Mouse (Mus musculus) embryonic fibroblast, embryonic 13.5 days (primary cell): ENCODE results near the gene Ndfip2. TPM values are rescaled to one million over a fixed set of nuclear protein-coding genes. Genes with fewer than 3 reads are reported as not detected.

Experiments
- H3K27ac ChIP-seq: 2 replicates; pipeline ENCODE4 v1.5.1; 2012; ENCODE audit warnings: low read length, control low read depth, inconsistent platforms; ENCODE audit not compliant: insufficient read depth
- H3K4me1 ChIP-seq: 2 replicates; pipeline ENCODE4 v1.6.1; 2011; ENCODE audit warnings: low read length; ENCODE audit not compliant: control insufficient read depth, insufficient read depth
- H3K4me3 ChIP-seq: 2 replicates; pipeline ENCODE4 v1.5.1; 2011; ENCODE audit warnings: mild to moderate bottlenecking, control low read depth, low read length; ENCODE audit not compliant: insufficient read depth
- CTCF ChIP-seq: IDR thresholded peaks from 2 replicates; pipeline ENCODE4 v1.5.1; 2011; ENCODE audit warnings: mild to moderate bottlenecking, control low read depth, low read length, moderate library complexity, borderline replicate concordance; ENCODE audit not compliant: insufficient read depth
- POLR2A ChIP-seq: IDR thresholded peaks from 2 replicates; pipeline ENCODE4 v1.6.1; 2011; ENCODE audit warnings: low read depth, mild to moderate bottlenecking, control low read depth, low read length, moderate library complexity
- polyA plus RNA-seq: library from polyadenylated mRNA; stranded (reverse); fragments of >200 nt; gene quantifications from 2 replicates; pipeline ENCODE4 v1.2.4, GENCODE M21; 2011; ENCODE audit warnings: low read depth; ENCODE audit not compliant: missing spikeins, insufficient read length

Ndfip2 gene
- polyA plus RNA-seq, 1 experiment = 44.0 TPM

DNA sequence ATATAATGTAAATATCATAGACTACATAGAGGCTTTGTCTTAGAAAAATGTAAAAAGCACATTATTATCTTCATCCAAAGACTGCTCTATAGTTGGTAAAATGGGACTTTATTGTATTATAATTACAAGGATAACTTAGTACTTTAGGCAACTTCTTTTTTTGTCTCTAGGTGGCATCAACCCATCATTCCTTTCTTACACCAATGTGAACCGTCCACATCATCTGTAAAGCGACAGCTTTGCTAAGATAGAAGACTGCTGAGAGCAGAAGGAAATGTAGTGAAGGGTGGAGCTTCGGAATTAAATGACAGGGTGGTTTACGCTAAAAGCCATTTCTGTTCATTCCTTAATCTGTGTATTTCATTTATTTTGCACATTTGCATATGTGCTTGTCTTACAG lies 49.3 kb downstream of the Ndfip2 start:
- H3K27ac ChIP-seq = no peak overlapping the region
- H3K4me3 ChIP-seq = no peak overlapping the region
- no peaks in the 10 kb centered on the region for H3K4me1 ChIP-seq
- no peak for TF ChIP-seq CTCF
- no peak for TF ChIP-seq POLR2A

DNA sequence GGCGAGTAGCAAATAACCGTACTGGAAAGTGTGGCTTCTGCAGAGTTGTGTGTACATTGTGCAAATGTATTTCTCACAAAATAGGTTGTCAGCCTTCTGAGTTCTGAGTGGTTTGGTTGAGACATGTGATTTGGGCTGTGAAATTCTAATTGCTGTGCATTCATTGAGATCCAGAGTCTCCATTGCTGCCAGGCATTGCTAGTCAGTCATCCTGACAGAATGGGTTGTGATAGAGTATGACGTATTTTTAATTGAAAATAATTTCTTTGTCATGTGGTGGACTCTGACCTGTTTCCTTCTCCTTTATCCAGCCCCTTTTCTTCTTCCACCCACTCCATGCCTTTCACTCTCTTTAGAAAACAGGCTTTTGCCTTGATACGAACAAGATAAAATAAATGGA lies 54.0 kb downstream of the Ndfip2 start:
- Histone ChIP-seq H3K4me3 (no peak overlapping the region), H3K4me1 (no peaks in the 10 kb centered on the region), H3K27ac (no peak overlapping the region)
- no peak for TF ChIP-seq POLR2A
- no peak for TF ChIP-seq CTCF

DNA sequence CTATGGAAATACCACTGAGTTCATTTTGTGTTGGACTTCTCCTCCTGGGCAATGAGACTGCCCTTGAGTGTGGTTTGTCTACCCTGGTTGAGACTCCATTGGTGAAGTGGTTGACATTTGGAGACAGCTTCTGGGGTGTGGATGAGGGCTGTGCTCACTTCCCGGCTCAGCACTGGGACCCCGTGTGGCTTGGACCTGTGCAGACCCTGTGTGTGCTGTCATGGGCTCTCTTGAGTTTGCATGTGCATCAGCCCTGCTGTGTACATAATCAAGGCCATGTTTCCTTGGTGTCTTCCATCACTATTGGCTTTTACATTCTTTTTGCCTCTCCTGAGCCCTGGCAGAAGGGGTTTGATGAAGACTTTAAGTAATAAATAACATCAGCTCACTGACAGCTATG lies 54.6 kb downstream of the Ndfip2 start:
- Histone ChIP-seq H3K4me1 (no peaks in the 10 kb centered on the region), H3K27ac (no peak overlapping the region), H3K4me3 (no peak overlapping the region)
- no peak for TF ChIP-seq CTCF

DNA sequence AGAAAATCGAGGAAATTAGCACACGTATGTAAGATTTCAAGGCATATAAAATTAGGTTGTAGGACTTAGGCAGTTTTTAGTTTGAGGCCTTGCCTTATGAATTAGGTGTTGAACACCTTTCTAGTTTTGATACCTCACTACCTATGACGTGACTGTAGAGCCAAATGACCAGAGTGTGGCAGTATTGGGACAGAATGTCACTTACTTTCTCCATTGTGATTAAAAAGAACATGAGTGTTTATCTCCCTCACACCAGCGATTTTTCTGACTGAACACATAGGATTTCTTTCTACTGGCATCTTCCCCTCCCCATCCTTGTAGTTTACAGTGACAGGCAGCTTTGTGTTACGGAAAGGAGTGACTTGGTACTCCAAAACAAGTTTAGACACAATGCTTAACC lies 55.5 kb downstream of the Ndfip2 start:
- TF ChIP-seq CTCF (no peak), POLR2A (no peak)
- no peak overlapping the region for H3K27ac ChIP-seq
- no peaks in the 10 kb centered on the region for H3K4me1 ChIP-seq
- H3K4me3 ChIP-seq = no peak overlapping the region

DNA sequence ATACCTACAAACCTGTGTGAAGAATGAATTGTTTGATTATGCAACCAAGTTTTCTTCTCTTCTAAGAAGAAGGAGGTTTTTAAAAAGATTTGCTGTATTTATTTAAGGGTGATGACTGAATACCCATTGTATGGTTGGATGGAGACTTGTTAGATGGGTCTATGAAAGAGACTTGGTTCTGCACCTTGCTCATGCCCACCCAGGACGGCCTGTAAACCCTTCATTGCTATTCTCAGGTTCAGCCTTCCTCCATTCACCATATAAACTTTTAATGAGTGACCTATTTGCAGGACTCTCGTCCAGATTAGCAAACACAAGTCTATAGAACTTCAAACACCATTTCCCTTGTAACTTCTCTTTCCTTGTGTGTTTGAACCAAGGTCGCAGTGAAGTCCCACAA lies 63.3 kb downstream of the Ndfip2 start:
- TF ChIP-seq CTCF (no peak), POLR2A (no peak)
- no peak overlapping the region for H3K4me3 ChIP-seq
- no peak overlapping the region for H3K27ac ChIP-seq
- no peaks in the 10 kb centered on the region for H3K4me1 ChIP-seq

DNA sequence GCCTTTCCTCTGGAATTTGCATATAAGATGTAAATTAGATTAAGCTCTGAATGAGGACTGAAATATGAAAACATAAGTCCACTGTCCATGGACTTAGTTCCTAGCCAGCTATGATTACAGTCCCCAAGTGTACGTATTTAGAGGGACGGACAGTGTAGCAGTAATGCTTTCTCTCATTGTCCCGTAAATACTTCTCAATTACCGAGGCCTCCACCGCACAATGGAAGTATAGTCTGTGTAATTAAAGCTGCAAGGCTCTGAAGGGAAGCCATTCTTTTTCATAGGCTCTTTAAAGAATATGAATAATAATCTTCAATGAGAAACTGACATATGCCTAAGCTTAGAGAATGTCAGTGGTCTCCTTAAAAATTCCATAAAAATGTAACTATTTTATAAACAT lies 64.5 kb downstream of the Ndfip2 start:
- H3K4me1 ChIP-seq = no peaks in the 10 kb centered on the region
- no peak overlapping the region for H3K4me3 ChIP-seq
- H3K27ac ChIP-seq = no peak overlapping the region
- TF ChIP-seq CTCF = no peak
- TF ChIP-seq POLR2A = no peak

DNA sequence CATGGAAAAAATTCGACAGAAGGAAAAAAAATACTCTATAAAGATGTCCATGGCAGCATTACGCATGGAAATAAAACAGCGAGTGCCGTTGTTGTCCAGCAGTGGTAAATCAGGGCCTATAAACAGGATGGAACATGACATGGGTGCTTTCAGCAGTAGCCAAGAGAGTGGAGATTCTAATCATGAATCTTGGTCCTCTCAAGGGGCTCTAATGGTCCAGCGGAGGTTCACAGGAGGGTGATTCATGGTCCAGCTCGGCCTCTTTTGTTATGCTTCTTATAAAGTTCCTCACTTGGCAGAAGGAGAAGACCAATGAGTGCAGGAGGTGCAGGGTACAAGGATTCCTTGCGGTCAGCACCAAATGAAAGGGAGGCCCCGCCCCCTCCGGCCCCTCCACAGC lies 65.1 kb downstream of the Ndfip2 start:
- TF ChIP-seq CTCF = no peak
- TF ChIP-seq POLR2A = no peak
- Histone ChIP-seq H3K4me1 (no peaks in the 10 kb centered on the region), H3K4me3 (no peak overlapping the region), H3K27ac (no peak overlapping the region)

DNA sequence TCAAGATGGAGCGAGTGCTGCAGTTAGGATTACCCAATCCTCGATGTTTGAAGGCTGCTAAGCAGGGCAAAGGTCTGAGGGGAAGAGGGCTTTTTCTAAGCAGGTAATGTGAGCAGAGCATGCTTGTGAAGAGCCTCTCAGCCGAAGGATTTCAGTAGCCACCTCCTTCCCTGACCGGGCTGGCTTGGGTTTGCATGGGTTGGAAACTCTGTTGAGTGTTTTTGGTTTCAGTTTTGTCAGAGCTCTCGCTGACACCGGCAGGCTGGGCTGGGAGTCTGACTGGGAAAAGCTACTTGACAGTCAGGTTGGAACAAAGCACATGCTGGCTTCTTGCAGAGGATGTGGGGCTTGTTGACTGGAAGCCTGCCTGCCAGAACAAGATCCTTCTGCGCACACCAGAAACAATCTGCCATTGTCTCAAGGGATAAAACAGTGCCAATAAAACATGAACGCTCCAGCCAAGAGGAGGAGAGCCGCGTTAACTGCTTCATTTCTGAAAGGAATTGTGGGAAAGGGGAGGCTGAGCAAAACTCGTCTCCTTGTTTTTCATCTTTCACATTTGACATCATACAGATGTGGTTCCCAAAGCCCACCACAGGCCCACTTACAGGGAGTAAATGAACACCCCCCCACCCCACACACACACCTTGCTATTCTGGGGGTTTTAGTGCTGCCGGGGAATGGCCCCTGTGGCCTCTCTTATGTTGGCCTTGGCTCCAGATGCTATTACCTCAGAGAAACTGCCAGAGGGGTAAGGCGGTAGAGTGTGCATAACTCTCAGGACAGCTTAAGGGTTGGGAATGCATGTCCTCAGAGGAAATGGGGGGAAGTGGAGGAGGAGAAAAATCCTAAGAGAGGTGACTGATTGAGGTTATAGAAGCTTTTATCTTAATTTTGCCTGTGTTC lies 70.3 kb downstream of the Ndfip2 start:
- Histone ChIP-seq H3K4me1 (peaks cover 6% of the 10 kb centered on the region), H3K4me3 (peak overlapping the region; percentile 13), H3K27ac (peak overlapping the region; percentile 59)
- peak; percentile 44 for TF ChIP-seq POLR2A
- TF ChIP-seq CTCF = no peak

DNA sequence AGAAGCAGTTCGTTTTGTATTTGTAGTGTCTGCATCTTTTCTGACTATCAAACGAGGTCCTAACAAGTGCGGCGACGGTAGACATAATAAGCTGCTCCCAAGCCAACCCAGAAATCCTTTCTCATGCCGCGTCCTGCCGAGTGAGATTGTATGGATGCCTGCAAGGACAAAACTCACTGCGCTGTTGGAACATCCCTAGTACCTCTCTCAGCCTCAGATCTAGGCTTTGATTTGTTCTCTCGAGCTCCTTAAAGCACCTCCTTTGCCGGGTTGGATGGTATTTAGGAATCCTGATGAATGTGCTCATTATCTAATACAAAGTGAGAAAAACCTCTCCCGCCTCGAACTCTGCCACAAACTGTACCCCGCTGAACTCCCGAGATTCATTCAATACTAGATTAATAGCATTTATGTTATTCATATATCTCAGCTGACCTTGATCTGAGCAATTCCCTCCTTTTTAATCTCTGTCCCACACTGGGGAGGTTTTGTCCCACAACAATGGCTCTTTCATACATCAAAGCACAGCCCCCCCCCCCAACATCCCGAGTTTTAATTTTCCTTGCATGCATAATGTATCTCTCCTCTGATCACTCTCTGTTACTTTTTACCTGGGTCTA lies 75.2 kb downstream of the Ndfip2 start:
- H3K4me3 ChIP-seq = no peak overlapping the region
- H3K4me1 ChIP-seq = peaks cover 6% of the 10 kb centered on the region
- H3K27ac ChIP-seq = no peak overlapping the region
- TF ChIP-seq CTCF (no peak), POLR2A (no peak)

DNA sequence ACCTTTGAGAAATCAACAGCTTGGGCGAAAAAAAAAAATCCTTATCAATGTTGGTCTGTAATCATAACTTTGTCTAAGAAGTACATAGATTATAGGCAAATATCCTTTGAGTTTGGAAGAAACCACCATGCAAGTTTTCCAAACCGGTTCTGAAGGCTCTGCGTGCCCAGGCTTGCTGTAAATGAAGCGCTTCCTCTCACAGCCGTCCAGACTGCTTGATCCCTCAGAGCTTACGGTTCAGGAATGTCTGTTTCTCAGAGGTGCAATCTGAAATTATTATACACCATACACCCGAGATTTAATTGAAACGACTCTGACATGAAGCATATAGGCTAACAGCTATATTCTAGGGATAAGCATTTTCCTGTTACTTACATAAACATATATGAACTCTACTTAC lies 83.4 kb downstream of the Ndfip2 start:
- H3K4me3 ChIP-seq = no peak overlapping the region
- H3K27ac ChIP-seq = no peak overlapping the region
- TF ChIP-seq CTCF = no peak
- no peak for TF ChIP-seq POLR2A
- no peaks in the 10 kb centered on the region for H3K4me1 ChIP-seq
